In genomic region chr9:44342605-44343004, GRCm38 (mm10) we compare ENCODE assay signal across 1 mouse cellular context.
TF ChIP-seq lines count a peak whose summit lies in the region.

No protein-coding gene starts in this region.

TF ChIP-seq in CH12.LX, 34 proteins besides CTCF, POLR2A, EP300 and RAD21 (continued from another document):
- TF ChIP-seq POLR2AphosphoS2 (IDR thresholded peaks at IDR 0.05; ENCODE audit: low read depth, low read length) (no peak), MXI1 (IDR thresholded peaks at IDR 0.05; ENCODE audit: low read depth, low read length) (no peak), ELF1 (IDR thresholded peaks at IDR 0.05; ENCODE audit: low read depth, low read length) (no peak), RCOR1 (conservative IDR thresholded peaks at IDR 0.05; ENCODE audit: low read depth, low read length) (no peak), JUN (IDR thresholded peaks at IDR 0.05; ENCODE audit: insufficient read depth, low read depth, low read length) (no peak), TBP (conservative IDR thresholded peaks at IDR 0.05; ENCODE audit: low read depth, low read length) (no peak), USF1 (IDR thresholded peaks at IDR 0.05; ENCODE audit: low read depth, low read length) (no peak), MAFK (IDR thresholded peaks at IDR 0.05; ENCODE audit: insufficient replicate concordance, low read length) (no peak), GABPA (IDR thresholded peaks at IDR 0.05; ENCODE audit: insufficient replicate concordance, low read depth, low read length) (no peak), SMC3 (IDR thresholded peaks at IDR 0.05; ENCODE audit: low read depth, low read length) (no peak), NRF1 (IDR thresholded peaks at IDR 0.05; ENCODE audit: low read depth, low read length) (no peak), CHD1 (IDR thresholded peaks at IDR 0.05; ENCODE audit: low read depth, low read length) (no peak), ETS1 (conservative IDR thresholded peaks at IDR 0.05; ENCODE audit: low read depth, low read length) (no peak)
